Comparison of ENCODE assay signal across 10 mouse cellular contexts in the genomic region with DNA sequence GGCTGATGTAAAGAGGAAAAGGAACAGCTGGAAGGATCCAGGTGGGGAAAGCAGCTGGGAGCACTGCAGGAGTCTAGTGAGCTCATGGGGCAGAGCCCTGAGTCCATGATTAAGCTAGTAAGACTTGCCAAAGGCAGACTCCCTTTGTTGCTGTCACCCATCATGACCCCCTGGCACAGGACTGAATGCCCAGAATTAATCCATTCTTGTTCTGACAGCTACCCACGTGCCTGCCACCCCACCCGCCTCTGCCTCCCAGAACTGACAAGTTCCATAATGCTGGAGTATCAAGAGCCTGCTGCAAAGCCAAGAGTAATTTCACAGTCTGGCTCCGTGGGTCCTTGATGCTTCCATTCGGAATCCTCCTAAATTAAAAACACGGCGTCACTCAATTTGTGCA.
A peak's percentile ranks its signal among the peaks of the same experiment; 100 is the strongest.
DNase-seq lines count a peak whose midpoint lies in the region.
"Had no signal": no experiment of that assay in that cellular context is flagged by ENCODE, and none has a peak within 500 bp of the region (broad histone marks: within the 10 kb centered on the region; RNA-seq: fewer than 3 reads in every experiment).

No protein-coding gene starts in this region.

- peak; percentile 44 for DNase-seq in right cerebral cortex, adult 18-20 months
- no peak for DNase-seq in right cerebral cortex, postnatal 25 days
- DNase-seq in frontal cortex, postnatal 14 days (ENCODE audit: low spot score in 2 of 2): peak; percentile 20 to 25
- DNase-seq in left cerebral cortex, postnatal 14 days (ENCODE audit: low spot score in 2 of 2): peak; percentile 35 to 36
- DNase-seq in right cerebral cortex, postnatal 36 days (ENCODE audit: low spot score in 2 of 2): peak; percentile 12 to 17
- DNase-seq in urinary bladder, adult 2 months (ENCODE audit: low spot score): no peak
- DNase-seq in adipocyte (ENCODE audit: low spot score): no peak
- DNase-seq: gastrocnemius, postnatal 14 days; kidney, postnatal 36 days; liver, postnatal 0 days had no signal

- intact Hi-C loops in left cerebral cortex, postnatal 14 days (cut with DNase I): no loop called here

Comparison
In these comparisons a context has a peak if more than half of its experiments do, and no peak if none do; other contexts are left out.
1. DNase-seq: peak in right cerebral cortex, adult 18-20 months (single experiment), frontal cortex, postnatal 14 days (2 of 2), left cerebral cortex, postnatal 14 days (2 of 2) and right cerebral cortex, postnatal 36 days (2 of 2); none in right cerebral cortex, postnatal 25 days (single experiment), urinary bladder, adult 2 months (single experiment) and adipocyte (single experiment).